Comparison of ENCODE assay signal across 11 mouse cellular contexts in genomic region chr19:7121252-7121651, GRCm38 (mm10). TPM values are rescaled to one million over a fixed set of nuclear protein-coding genes. Genes with fewer than 3 reads are reported as not detected.
A peak's percentile ranks its signal among the peaks of the same experiment; 100 is the strongest.
DNase-seq lines count a peak whose midpoint lies in the region; ATAC-seq lines count a peak whose summit lies in the region.
"Had no signal": no experiment of that assay in that cellular context is flagged by ENCODE, and none has a peak within 500 bp of the region (broad histone marks: within the 10 kb centered on the region; RNA-seq: fewer than 3 reads in every experiment).

No protein-coding gene starts in this region.

- no peak for ATAC-seq in heart, embryonic 15.5 days (replicated peaks; ENCODE audit: insufficient number of reproducible peaks, insufficient read depth, low FRiP score, low read depth)
- ATAC-seq in liver, embryonic 12.5 days: no peak
- no peak for ATAC-seq in forebrain, embryonic 16.5 days

- peak overlapping the region; percentile 36; the same call in 1 of the 2 replicates for H3K9ac ChIP-seq in heart, embryonic 15.5 days
- H3K9ac ChIP-seq in liver, embryonic 12.5 days: no peak overlapping the region
- no peak overlapping the region for H3K9ac ChIP-seq in forebrain, embryonic 16.5 days (replicated peaks; ENCODE audit: low read depth, low read length)
- H3K9ac ChIP-seq: embryonic facial prominence, embryonic 13.5 days; hindbrain, embryonic 15.5 days had no signal

- 0 out of 2 replicates have a peak, but pooled peaks cover 3% of the 10 kb centered on the region for H3K27me3 ChIP-seq in heart, embryonic 15.5 days
- H3K27me3 ChIP-seq in liver, embryonic 12.5 days (replicated peaks): peaks cover 19% of the 10 kb centered on the region
- H3K27me3 ChIP-seq in forebrain, embryonic 16.5 days (replicated peaks; ENCODE audit: control insufficient read depth, insufficient read depth, low read length): no peaks in the 10 kb centered on the region

- H3K4me2 ChIP-seq in heart, embryonic 15.5 days: no peak overlapping the region
- no peak overlapping the region for H3K4me2 ChIP-seq in liver, embryonic 12.5 days
- H3K4me2 ChIP-seq in forebrain, embryonic 16.5 days (ENCODE audit: low read length): no peak overlapping the region
- H3K4me2 ChIP-seq: embryonic facial prominence, embryonic 13.5 days; hindbrain, embryonic 15.5 days had no signal

- peaks cover 51% of the 10 kb centered on the region for H3K4me1 ChIP-seq in heart, embryonic 15.5 days (replicated peaks)
- peaks cover 60% of the 10 kb centered on the region for H3K4me1 ChIP-seq in liver, embryonic 12.5 days
- peaks cover 19% of the 10 kb centered on the region for H3K4me1 ChIP-seq in forebrain, embryonic 16.5 days (replicated peaks; ENCODE audit: control insufficient read depth, insufficient read depth, low read length)

- DNase-seq in lung, postnatal 10 days: peak; percentile 34
- DNase-seq in lung, postnatal 25 days (ENCODE audit: low spot score): no peak
- peak; percentile 78 for DNase-seq in cerebellum, adult 11-12 months
- DNase-seq in urinary bladder, adult 2 months (ENCODE audit: low spot score): no peak
- no peak for DNase-seq in thymus, postnatal 10 days (ENCODE audit: low spot score in 2 of 2)
- DNase-seq: lung, adult 2 months had no signal

- peak overlapping the region; percentile 98 for H3K27ac ChIP-seq in heart, embryonic 15.5 days
- 0 out of 2 replicates have a peak overlapping the region, but pooled peaks have one; percentile 54 for H3K27ac ChIP-seq in liver, embryonic 12.5 days
- H3K27ac ChIP-seq in forebrain, embryonic 16.5 days (ENCODE audit: low read length): no peak overlapping the region
- H3K27ac ChIP-seq: embryonic facial prominence, embryonic 13.5 days; hindbrain, embryonic 15.5 days had no signal

- 59% methylated on average over 11 of the region's 11 CpGs for WGBS in heart, embryonic 15.5 days
- WGBS in liver, embryonic 12.5 days (ENCODE audit: insufficient replicate concordance): 63% methylated on average over 11 of the region's 11 CpGs
- WGBS in forebrain, embryonic 16.5 days: 80% methylated on average over 11 of the region's 11 CpGs

- no peaks in the 10 kb centered on the region for H3K36me3 ChIP-seq in heart, embryonic 15.5 days
- H3K36me3 ChIP-seq in liver, embryonic 12.5 days: no peaks in the 10 kb centered on the region
- no peaks in the 10 kb centered on the region for H3K36me3 ChIP-seq in forebrain, embryonic 16.5 days (ENCODE audit: control insufficient read depth, insufficient read depth)
- H3K36me3 ChIP-seq: embryonic facial prominence, embryonic 13.5 days; hindbrain, embryonic 15.5 days had no signal

- no peak overlapping the region for H3K4me3 ChIP-seq in heart, embryonic 15.5 days
- H3K4me3 ChIP-seq in liver, embryonic 12.5 days: no peak overlapping the region
- no peak overlapping the region for H3K4me3 ChIP-seq in forebrain, embryonic 16.5 days (replicated peaks; ENCODE audit: low read length)
- H3K4me3 ChIP-seq: embryonic facial prominence, embryonic 13.5 days; hindbrain, embryonic 15.5 days had no signal

- no peaks in the 10 kb centered on the region for H3K9me3 ChIP-seq in heart, embryonic 15.5 days (replicated peaks)
- H3K9me3 ChIP-seq in liver, embryonic 12.5 days (replicated peaks): no peaks in the 10 kb centered on the region
- H3K9me3 ChIP-seq in forebrain, embryonic 16.5 days (ENCODE audit: control insufficient read depth, low read length): no peaks in the 10 kb centered on the region
- H3K9me3 ChIP-seq: embryonic facial prominence, embryonic 13.5 days; hindbrain, embryonic 15.5 days had no signal

RNA-seq across cellular contexts. Expression of gene Flrt1, which starts 15.7 kb away (rescaled TPM):
- polyA plus RNA-seq in heart, embryonic 15.5 days (2015; fragmentation: Nextera tagmentation; extraction: Ambion mirVana): 1.3 and 2.5 TPM in 2 replicates
- polyA plus RNA-seq in liver, embryonic 12.5 days (2016; fragmentation: Nextera tagmentation; extraction: Ambion mirVana): 0.23 TPM in 2 replicates
- polyA plus RNA-seq in urinary bladder, adult 2 months (2012; rRNA removed): 0.37 and 0.66 TPM in 2 replicates
- polyA plus RNA-seq in forebrain, embryonic 16.5 days (2015; fragmentation: Nextera tagmentation; extraction: Ambion mirVana): 13.8 and 16.1 TPM in 2 replicates

Comparison
In these comparisons a context has a peak if more than half of its experiments do, and no peak if none do; other contexts are left out.
1. DNase-seq: peak in lung, postnatal 10 days (single experiment) and cerebellum, adult 11-12 months (single experiment); none in lung, postnatal 25 days (single experiment), urinary bladder, adult 2 months (single experiment) and thymus, postnatal 10 days (0 of 2).